In genomic region chr5:105717294-105717693, GRCm38 (mm10) we compare ENCODE assay signal across 8 mouse cellular contexts. TPM values are rescaled to one million over a fixed set of nuclear protein-coding genes. Genes with fewer than 3 reads are reported as not detected.
DNase-seq lines count a peak whose midpoint lies in the region; ATAC-seq and TF ChIP-seq lines count a peak whose summit lies in the region.

No protein-coding gene starts in this region.

- peak; percentile 36; the same call in 1 of the 2 replicates for ATAC-seq in hindbrain, embryonic 13.5 days (ENCODE audit: low FRiP score)
- no peak for ATAC-seq in midbrain, embryonic 12.5 days (ENCODE audit: low FRiP score, low read depth)

- peak; percentile 50 for DNase-seq in kidney, adult 9 months
- no peak for DNase-seq in kidney, adult 8-10 months
- DNase-seq in frontal cortex, postnatal 14 days (ENCODE audit: low spot score in 2 of 2), result no peak
- no peak for DNase-seq in retina, postnatal 1 day
- no peak for DNase-seq in left cerebral cortex, adult 11 months (ENCODE audit: low spot score)

- no peak for TF ChIP-seq POLR2A in bone marrow, adult 2 months (IDR thresholded peaks at IDR 0.05; ENCODE audit: borderline replicate concordance, control insufficient read depth, low read depth, low read length)

- no peaks in the 10 kb centered on the region for H3K27me3 ChIP-seq in hindbrain, embryonic 13.5 days
- H3K27me3 ChIP-seq in midbrain, embryonic 12.5 days, result no peaks in the 10 kb centered on the region

- TF ChIP-seq CTCF in bone marrow, adult 2 months (IDR thresholded peaks at IDR 0.05; ENCODE audit: control insufficient read depth, insufficient read depth, low read length), result no peak

- 61% methylated on average over 7 of the region's 7 CpGs for WGBS in bone marrow, adult 2 months
- 70% methylated on average over 7 of the region's 7 CpGs for WGBS in hindbrain, embryonic 13.5 days
- 76% methylated on average over 7 of the region's 7 CpGs for WGBS in midbrain, embryonic 12.5 days

- no peak overlapping the region for H3K4me3 ChIP-seq in bone marrow, adult 2 months (replicated peaks; ENCODE audit: control insufficient read depth, low read depth, low read length)
- H3K4me3 ChIP-seq in hindbrain, embryonic 13.5 days, result no peak overlapping the region
- H3K4me3 ChIP-seq in midbrain, embryonic 12.5 days, result no peak overlapping the region

- H3K9ac ChIP-seq in hindbrain, embryonic 13.5 days, result no peak overlapping the region
- no peak overlapping the region for H3K9ac ChIP-seq in midbrain, embryonic 12.5 days (replicated peaks)

- no peak overlapping the region for H3K4me2 ChIP-seq in hindbrain, embryonic 13.5 days
- no peak overlapping the region for H3K4me2 ChIP-seq in midbrain, embryonic 12.5 days (replicated peaks)

- peaks cover 3% of the 10 kb centered on the region; the same call in 1 of the 2 replicates for H3K36me3 ChIP-seq in hindbrain, embryonic 13.5 days
- peaks cover 16% of the 10 kb centered on the region for H3K36me3 ChIP-seq in midbrain, embryonic 12.5 days

- H3K9me3 ChIP-seq in hindbrain, embryonic 13.5 days, result no peaks in the 10 kb centered on the region
- no peaks in the 10 kb centered on the region for H3K9me3 ChIP-seq in midbrain, embryonic 12.5 days

- H3K27ac ChIP-seq in bone marrow, adult 2 months (ENCODE audit: control insufficient read depth, insufficient read depth, low read depth, low read length, poor library complexity), result peak overlapping the region; percentile 22; the same call in 1 of the 2 replicates
- peak overlapping the region; percentile 79 for H3K27ac ChIP-seq in hindbrain, embryonic 13.5 days
- 0 out of 2 replicates have a peak overlapping the region, but pooled peaks have one; percentile 15 for H3K27ac ChIP-seq in midbrain, embryonic 12.5 days (replicated peaks)

- peaks cover 15% of the 10 kb centered on the region for H3K4me1 ChIP-seq in bone marrow, adult 2 months (ENCODE audit: control insufficient read depth, insufficient read depth, low read length)
- peaks cover 52% of the 10 kb centered on the region for H3K4me1 ChIP-seq in hindbrain, embryonic 13.5 days (replicated peaks)
- H3K4me1 ChIP-seq in midbrain, embryonic 12.5 days, result peaks cover 32% of the 10 kb centered on the region

RNA-seq across cellular contexts. Expression of gene Lrrc8d, which starts 17.5 kb away (rescaled TPM):
- polyA plus RNA-seq in bone marrow, adult 2 months (2011; ENCODE audit: insufficient read depth, insufficient read length, low replicate concordance, missing spikeins), result 11.8 and 20.5 TPM in 2 replicates
- polyA plus RNA-seq in hindbrain, embryonic 13.5 days (2015; fragmentation: Nextera tagmentation; extraction: Ambion mirVana), result 32.1 and 32.8 TPM in 2 replicates
- 34.7 and 35.7 TPM in 2 replicates for polyA plus RNA-seq in midbrain, embryonic 12.5 days (2016; fragmentation: Nextera tagmentation; extraction: Ambion mirVana)

Comparison
In these comparisons a context has a peak if more than half of its experiments do, and no peak if none do; other contexts are left out.
1. H3K27ac ChIP-seq: peak in every context shown above with its lines; median percentile 79 in hindbrain, embryonic 13.5 days; 22 in bone marrow, adult 2 months; 15 in midbrain, embryonic 12.5 days.